Mouse (Mus musculus) NIH3T3 (cell line): Measurements from ENCODE around the gene Dctn1.

Experiments used
- DNase-seq: peaks from one replicate; pipeline ENCODE4 v3.0.0-alpha.2; 2012; ENCODE audit warnings: low read depth

The Dctn1 gene

DNA sequence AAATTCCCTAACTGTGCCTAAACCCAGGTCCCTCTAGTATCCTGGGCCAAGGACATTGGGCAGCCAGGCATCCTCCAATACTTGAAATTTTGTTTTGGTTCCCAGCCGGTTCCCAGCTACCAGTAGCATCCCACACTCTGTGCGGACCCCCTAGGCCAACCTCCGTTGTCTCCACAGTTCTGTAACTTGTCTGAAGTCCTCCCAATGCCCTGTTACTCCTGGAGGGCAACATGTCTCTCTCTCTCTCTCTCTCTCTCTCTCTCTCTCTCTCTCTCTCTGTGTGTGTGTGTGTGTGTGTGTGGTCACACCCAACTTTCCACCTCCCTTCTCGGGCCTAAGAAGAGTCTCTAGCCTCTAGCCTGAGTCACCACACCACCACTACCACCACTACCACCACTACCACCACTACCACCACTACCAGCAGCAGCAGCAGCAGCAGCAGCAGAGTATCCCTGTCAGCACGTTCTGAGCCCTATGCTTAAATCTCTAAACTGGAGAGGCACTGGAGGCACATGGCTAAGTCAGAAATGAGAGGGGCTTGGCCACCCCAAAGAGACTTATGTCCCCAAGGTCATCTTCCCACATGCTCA is 29.3 kb upstream of the Dctn1 start:
- peak; percentile 77 for DNase-seq

DNA sequence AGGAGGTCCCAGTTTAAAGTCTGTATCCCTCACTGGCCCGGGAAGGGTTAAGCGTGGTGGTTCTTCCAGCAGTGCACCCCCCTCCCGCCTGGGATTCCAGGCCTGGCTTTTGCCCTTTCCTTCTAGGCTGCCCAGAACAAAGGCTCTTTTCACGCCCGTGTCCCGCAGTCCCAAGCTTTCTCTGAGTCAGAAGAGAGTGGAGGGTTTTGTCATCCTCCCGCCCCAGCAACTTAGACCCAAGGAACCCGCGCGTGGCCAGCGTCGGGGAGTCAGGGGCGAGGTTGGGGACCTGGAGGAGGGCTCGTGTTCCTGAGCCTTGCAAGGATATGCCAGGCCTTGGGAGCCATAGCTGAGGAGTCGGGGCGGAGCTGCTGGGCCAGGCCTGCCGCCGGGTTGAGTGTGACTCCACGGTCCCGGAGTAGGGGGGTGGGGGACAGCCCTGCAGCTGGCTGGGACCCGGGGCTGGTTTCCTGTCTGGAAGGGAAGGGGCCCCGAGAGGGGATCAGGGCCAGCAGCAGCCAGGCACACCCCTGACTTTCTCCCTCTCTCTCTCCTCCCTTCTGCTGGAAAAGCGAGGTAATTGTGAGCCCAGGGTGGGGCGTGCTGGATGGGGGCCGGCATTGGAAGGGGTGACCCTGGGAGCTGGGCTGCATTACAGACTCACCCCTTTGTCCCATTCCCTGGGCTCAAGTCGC is 28.7 kb upstream of the Dctn1 start:
- DNase-seq = peak; percentile 84

- peak; percentile 97 for DNase-seq
These were observed 28.2 kb upstream of the Dctn1 start for GRCm38 (mm10) chr6:83137576-83137950.

DNA sequence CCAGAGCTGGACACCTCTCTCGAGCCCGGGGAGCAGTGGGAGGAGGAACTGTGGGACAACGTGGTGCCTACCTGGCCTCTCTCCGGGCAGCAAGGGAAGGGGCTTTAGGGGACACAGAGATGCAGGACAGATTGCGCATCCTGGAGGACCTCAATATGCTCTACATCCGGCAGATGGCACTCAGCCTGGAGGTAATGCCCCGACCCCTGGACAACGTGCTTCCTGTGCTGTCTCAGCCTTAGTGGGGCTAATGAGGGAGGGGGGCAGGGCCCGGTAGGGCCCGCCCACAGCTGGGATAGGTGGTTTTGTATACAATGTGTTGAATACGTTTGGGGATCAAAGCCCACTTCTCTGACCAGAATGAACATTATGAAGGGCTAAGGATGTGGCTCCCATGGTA is 27.7 kb upstream of the Dctn1 start:
- peak; percentile 81 for DNase-seq

DNA sequence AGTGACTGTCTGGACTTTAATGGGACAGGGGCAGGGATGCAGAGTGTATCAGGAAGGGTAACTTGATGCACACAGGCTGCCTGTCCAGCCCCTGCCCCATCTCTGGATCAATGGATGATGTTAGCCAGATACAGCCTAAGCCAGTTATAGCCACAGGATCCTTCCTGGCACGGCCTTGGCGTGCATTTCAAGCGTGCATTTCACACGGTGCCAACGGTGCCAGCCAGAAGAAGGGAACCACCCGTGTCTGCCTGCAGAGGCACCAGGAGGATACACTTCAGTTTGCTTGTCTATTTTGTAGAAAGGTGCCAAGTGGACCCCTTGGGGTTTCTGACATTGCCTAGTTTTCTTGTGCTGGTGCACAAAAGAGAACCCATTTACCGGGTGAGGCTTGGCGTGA is 25.7 kb upstream of the Dctn1 start:
- no peak for DNase-seq

GRCm38 (mm10) chr6:83141636-83142035 is 24.1 kb upstream of the Dctn1 start:
- peak; percentile 41 for DNase-seq

- no peak for DNase-seq
These were observed 23.4 kb upstream of the Dctn1 start for GRCm38 (mm10) chr6:83142211-83142731.

GRCm38 (mm10) chr6:83142886-83143285 is 22.8 kb upstream of the Dctn1 start:
- no peak for DNase-seq

DNA sequence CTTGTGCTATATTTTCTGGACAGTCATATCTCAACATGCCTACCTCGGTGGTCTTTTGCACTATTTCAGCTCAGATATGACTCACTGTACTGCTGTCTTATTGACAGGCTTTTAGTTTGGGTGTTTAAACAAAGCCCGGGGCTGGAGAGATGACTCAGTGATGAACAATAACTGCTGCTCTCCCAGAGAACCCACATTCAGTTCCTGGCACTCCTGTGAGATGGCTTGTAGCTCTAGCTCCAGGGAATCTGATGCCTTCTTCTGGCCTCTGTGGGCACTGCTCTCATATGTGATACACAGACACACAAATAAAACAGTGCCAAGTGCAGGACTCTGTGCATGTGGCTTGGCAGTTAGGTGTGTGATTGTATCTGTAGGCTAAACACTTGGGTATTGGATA is 20.5 kb upstream of the Dctn1 start:
- DNase-seq = peak; percentile 83

DNA sequence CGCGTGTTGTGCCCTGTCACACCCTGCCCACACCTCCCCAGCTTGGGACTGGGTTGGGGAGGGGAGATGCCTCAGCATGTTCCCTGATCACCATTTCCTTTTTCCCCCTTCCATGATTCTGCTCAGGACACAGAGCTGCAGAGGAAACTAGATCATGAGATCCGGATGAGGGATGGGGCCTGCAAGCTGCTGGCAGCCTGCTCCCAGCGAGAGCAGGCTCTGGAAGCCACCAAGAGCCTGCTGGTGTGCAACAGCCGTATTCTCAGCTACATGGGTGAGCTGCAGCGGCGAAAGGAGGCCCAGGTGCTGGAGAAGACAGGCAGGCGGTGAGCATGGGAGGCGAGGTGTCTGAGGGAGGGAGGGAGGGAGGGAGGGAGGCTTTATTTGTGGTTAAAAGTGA is 19.9 kb upstream of the Dctn1 start:
- no peak for DNase-seq

DNA sequence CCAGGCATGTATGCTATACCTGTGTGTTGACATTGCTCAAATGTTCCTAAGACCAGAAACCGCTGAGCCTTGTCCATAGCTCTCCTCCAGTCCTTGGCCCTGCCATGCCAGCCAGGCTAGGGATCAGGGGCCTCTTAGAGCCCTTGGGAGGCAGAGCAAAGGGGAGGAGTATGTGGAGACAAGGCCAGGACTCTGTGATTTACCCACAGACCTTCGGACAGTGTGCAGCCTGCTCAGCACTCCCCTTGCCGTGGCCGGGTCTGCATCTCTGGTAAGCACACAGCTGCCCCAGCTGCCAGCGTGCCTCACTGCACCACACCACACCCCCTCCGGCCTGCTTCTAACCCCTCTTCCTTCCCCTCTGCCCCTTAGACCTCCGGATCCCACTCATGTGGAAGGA is 18.4 kb upstream of the Dctn1 start:
- no peak for DNase-seq

DNA sequence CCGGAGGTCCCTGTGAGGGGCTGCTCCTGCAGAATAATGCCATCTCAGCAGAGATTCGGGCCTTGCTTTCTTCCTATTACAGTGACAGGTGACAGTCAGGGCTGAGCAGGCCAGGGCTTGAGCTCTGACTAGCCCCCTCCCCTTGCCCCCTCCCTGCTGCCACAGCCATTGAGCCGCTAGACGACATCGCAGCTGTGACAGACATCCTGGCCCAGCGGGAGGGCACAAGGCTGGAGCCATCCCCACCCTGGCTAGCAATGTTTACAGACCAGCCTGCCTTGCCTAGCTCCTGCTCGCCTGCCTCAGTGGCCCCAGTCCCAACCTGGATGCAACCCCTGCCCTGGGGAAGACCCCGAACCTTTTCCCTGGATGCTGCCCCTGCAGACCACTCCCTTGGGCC is 14.0 kb upstream of the Dctn1 start:
- no peak for DNase-seq

GRCm38 (mm10) chr6:83153038-83153437 is 12.7 kb upstream of the Dctn1 start:
- no peak for DNase-seq

DNA sequence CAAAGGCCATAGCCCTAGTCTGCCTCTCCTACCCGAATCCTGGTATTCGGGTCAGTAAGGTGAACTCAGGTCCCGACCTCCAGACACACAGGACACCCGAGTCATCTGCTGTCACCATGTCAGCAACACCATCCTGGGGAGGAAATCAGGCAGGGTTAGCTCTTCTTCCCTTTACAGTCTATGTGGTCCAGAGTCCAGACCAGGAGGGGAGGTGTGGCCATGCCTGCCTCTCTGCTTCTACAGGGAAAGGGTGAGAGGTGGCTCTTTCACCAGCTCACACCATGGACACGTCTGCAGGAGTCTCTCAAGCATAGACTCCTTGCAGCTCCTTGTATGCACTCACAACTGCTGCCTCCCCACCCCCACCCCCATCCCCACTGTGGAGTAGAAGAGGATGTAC is 12.2 kb upstream of the Dctn1 start:
- DNase-seq = no peak

DNA sequence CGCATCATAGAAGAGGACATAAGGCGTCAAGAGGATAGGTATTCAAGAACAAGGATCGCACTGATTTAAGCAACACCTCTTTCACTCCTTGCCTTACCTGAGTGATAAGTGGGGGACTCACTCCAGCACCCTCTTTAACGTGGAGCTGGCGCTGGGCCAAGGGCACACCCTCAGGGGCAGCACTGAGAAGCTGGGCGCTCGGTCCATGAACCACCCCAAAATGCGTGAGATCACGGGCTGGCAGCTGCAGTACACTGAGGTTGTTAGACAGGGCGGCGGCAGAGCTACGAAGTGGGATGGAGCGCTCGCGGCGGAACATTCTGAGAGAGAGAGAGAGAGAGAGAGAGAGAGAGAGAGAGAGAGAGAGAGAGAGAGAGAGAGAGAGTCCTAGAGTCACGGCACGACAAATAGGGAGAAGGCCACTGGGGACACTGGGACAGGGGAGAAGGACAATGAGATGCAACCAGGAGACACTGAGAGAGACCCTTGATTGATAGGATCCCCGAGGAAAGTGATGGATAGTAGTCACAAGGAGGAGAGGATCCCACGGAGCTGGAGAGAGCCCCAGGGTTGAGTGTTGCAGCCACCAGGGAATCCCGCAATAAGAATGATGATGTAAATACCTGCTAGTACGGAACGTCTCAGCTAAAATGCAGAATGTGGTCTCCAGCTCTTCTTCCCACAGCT is 10.0 kb upstream of the Dctn1 start:
- peak; percentile 60 for DNase-seq

DNA sequence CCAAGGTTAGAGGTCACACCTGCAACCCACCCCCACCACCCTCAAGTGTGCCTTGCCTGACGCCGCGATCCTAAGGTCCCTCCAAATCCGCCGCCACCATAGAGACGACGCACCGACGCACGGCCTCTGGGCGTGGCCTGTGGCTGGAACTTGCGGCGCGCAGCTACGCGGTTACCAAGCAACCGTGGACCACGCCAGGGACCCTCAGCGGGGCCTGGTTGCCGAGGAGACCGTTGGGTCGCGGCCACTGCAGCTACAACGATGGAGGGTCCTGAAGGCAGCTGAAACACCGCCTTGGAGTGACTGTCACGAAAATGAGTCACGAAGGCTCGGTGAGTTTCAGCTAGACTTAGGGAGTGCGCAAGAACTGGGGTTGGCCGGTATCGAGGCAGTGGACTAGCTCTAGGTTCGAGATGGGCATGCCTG is 9.4 kb upstream of the Dctn1 start, which contains the start of the genes Wdr54 and 1700003E16Rik:
Gene Wdr54, minus strand, starts transcription at position 139 of the 426 bp plus-strand sequence.
Gene 1700003E16Rik, plus strand, starts transcription at position 146 of the 426 bp plus-strand sequence.
- DNase-seq = peak; percentile 77

DNA sequence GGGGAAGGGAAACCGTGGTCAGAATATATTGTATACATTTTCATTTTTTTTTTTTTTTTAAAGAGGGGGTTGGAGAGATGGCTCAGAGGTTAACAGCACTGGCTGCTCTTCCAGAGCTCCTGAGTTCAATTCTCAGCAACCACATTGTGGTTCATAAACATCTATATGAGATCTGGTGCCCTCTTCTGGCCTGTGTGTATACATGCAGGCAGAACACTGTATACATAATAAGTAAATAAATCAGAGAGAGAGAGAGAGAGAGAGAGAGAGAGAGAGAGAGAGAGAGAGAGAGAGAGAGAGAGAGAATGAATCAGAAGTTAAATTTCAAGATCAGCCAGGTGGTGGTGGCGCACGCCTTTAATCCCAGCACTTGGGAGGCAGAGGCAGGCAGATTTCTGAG is 6.3 kb upstream of the Dctn1 start:
- DNase-seq = peak; percentile 90

- no peak for DNase-seq
These were observed 4.3 kb upstream of the Dctn1 start for GRCm38 (mm10) chr6:83161442-83161841.

- DNase-seq = no peak
These were observed 3.6 kb upstream of the Dctn1 start for GRCm38 (mm10) chr6:83161921-83162641.

DNA sequence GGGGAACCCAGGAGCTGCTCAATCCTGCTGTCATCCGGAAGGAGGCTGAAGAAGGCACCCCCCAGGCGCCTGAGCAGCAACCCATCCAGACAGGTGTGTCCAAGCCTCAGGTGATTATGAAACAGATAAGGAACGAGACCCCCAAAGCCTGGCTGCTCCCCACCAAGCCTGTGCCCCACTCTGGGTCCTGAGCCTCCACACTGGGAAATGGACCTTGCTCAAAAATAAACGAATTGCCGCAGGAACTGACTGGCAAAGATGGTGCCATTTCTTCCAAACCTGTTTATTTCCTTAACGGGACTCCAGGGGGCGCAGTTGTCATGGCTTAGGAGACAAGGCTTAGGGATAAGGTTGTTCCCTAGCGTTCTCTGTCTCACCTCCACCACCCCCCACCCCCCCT is 3.0 kb upstream of the Dctn1 start:
- DNase-seq = peak; percentile 79

DNA sequence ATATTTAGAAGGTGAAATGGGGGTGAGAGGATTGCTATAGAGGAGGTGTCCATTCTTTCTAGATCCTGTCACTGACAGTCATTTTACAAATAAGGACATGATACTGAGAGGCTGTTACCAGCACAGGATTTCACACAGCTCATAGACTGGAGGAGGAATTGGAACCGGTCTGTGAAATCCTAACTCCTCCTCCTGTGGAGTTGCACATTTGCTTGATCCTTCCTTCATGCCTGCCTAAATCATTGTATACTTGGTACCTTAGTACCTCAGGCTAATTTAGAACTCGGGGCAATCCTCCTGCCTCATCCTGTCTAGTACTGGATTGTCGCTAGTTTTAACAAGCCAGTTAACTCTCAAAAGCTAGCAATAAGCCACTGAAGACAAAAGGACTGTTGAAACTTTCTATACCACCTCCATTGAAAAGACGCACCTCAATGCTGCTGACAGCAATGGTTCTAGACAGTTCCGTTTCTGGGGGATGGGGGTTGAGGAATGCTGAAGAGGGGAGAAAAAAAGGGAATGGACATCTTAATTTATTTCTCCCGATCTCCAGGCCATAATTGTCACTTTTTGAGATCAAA is 604 bp upstream of the Dctn1 start:
- peak; percentile 67 for DNase-seq

GRCm38 (mm10) chr6:83166243-83166630 is 517 bp downstream of the Dctn1 start:
- peak; percentile 59 for DNase-seq
